Mouse (Mus musculus) brain, embryonic 14.5 days (tissue): ENCODE measurements around the gene Sulf2. TPM values are rescaled to one million over a fixed set of nuclear protein-coding genes. Genes with fewer than 3 reads are reported as not detected.
"Not testable (repeated sequence)": the region's sequence is repeated elsewhere in the genome, so short reads cannot be mapped to it uniquely, and the experiment has no call there.

Experiments
- DNase-seq: peaks from one replicate; pipeline ENCODE4 v3.0.0-alpha.2; 2011; ENCODE audit warnings: low read depth
- CTCF ChIP-seq: fragments of 200-500 bp; IDR thresholded peaks from 2 replicates; pipeline ENCODE4 v1.5.1; 2012; ENCODE audit warnings: inconsistent platforms, mild to moderate bottlenecking, moderate library complexity, borderline replicate concordance; ENCODE audit not compliant: insufficient read depth, insufficient read length; ENCODE audit errors: extremely low read depth
- POLR2A ChIP-seq: fragments of 200-500 bp; IDR thresholded peaks from 2 replicates; pipeline ENCODE4 v1.6.1; 2012; ENCODE audit warnings: mild to moderate bottlenecking, inconsistent platforms, borderline replicate concordance; ENCODE audit not compliant: poor library complexity, insufficient read depth, insufficient read length, severe bottlenecking; ENCODE audit errors: extremely low read depth
- polyA plus RNA-seq: library from polyadenylated mRNA; depleted of rRNA; stranded (reverse); fragments of >200 nt; gene quantifications from 2 replicates; pipeline ENCODE4 v1.2.3, GENCODE M21; 2012; rRNA removed

Sulf2 gene
- polyA plus RNA-seq, result 99.2 and 170 TPM in 2 replicates

GRCm38 (mm10) chr2:166155454-166155815 is at the start of gene Sulf2:
Gene Sulf2, minus strand, starts transcription at chr2:166155663.
- DNase-seq, result peak; percentile 91
- no peak for TF ChIP-seq POLR2A
- peak; percentile 83 for TF ChIP-seq CTCF

DNA sequence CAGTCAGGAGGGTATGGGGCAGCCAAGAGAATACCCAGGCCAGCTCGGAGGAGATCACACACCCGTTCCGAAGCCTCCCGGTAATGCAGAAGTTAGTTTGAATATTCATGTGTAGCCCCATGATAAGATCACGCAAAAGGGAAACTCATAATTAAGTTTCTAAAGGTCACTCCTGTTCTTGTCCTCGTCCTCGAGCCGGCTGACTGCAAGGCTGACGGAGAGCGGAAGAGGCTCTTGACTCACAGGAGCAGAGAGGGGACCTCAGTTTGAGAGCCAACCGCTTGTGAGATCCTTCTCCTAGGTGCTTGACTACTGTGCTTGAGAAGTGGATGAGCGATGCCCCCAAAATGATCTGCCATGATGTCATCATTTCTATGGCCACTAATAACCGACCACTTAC is 48.7 kb upstream of the Sulf2 start:
- no peak for TF ChIP-seq POLR2A
- TF ChIP-seq CTCF, result no peak
- DNase-seq, result no peak

- no peak for DNase-seq
- TF ChIP-seq CTCF, result no peak
- no peak for TF ChIP-seq POLR2A
These were observed 48.2 kb upstream of the Sulf2 start for GRCm38 (mm10) chr2:166203647-166204046.

- TF ChIP-seq POLR2A (no peak), CTCF (no peak)
- no peak for DNase-seq
These were observed 42.5 kb upstream of the Sulf2 start for GRCm38 (mm10) chr2:166197964-166198363.

GRCm38 (mm10) chr2:166197064-166197463 is 41.6 kb upstream of the Sulf2 start:
- DNase-seq, result no peak
- TF ChIP-seq CTCF (no peak), POLR2A (no peak)

GRCm38 (mm10) chr2:166196080-166196786 is 40.8 kb upstream of the Sulf2 start:
- DNase-seq, result no peak
- no peak for TF ChIP-seq CTCF
- TF ChIP-seq POLR2A, result no peak

- TF ChIP-seq CTCF, result no peak
- TF ChIP-seq POLR2A, result no peak
- no peak for DNase-seq
These were observed 39.6 kb upstream of the Sulf2 start for GRCm38 (mm10) chr2:166195041-166195440.

- no peak for DNase-seq
- no peak for TF ChIP-seq POLR2A
These were observed 38.8 kb upstream of the Sulf2 start for GRCm38 (mm10) chr2:166194112-166194758.

DNA sequence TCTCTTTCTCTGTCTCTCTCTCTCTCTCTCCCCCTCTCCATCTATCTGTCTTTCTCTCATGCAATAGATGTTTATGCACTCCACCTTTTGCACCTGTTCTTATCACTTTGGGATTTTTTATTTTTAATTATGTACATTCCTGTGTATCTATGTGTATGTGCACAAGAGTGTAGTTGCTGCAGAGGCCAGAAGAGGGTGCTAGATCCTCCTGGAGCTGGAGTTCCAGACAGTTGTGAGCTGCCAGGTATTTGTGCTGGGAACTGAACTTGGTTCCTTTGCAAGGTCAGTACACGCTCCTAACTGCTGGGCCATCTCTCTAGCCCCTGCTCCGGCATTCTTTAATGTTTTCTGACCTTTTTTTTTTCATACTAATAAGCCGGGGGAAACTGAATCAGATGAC is 38.0 kb upstream of the Sulf2 start:
- no peak for TF ChIP-seq CTCF
- no peak for TF ChIP-seq POLR2A
- DNase-seq, result no peak

- no peak for DNase-seq
- TF ChIP-seq POLR2A, result no peak
- TF ChIP-seq CTCF, result no peak
These were observed 35.4 kb upstream of the Sulf2 start for GRCm38 (mm10) chr2:166190816-166191215.

- TF ChIP-seq POLR2A (no peak), CTCF (no peak)
- no peak for DNase-seq
These were observed 33.7 kb upstream of the Sulf2 start for GRCm38 (mm10) chr2:166189191-166189590.

DNA sequence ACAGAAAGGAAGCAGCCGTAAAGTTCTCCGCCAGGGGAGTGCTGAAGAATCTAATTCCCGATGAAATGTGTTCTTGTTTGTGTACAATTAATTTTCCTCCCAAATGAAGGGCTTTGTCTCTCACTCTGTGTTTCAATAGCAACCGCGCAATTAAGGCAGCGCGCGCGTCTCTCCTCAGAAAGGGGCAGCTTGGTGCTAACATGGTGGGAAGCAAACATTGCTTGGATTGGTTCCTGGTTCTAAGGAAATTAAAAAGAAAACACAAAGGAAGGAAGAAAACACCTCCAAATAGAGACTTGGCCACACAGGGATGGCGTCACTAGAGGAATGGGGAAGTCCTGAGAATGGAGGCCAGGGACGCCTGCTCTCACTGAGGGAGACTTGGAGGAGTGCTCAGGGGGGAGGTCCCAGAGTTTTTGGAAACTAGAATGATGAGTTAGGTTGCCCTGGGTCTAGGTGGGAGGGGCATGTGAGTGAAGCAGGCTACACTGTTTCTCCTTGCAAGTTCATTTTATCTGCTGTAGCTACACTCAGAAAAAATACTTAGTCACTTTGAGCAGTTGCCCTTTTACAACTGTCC is 32.5 kb upstream of the Sulf2 start:
- peak; percentile 81 for DNase-seq

- not testable (repeated sequence) for DNase-seq
These were observed 31.9 kb upstream of the Sulf2 start for GRCm38 (mm10) chr2:166187319-166187718.
